Mouse (Mus musculus): ENCODE measurements around the gene 1700021F07Rik. TPM values are rescaled to one million over a fixed set of nuclear protein-coding genes. Genes with fewer than 3 reads are reported as not detected.
A peak's percentile ranks its signal among the peaks of the same experiment; 100 is the strongest.

1700021F07Rik gene
- total RNA-seq, 1 experiment: not detected

DNA sequence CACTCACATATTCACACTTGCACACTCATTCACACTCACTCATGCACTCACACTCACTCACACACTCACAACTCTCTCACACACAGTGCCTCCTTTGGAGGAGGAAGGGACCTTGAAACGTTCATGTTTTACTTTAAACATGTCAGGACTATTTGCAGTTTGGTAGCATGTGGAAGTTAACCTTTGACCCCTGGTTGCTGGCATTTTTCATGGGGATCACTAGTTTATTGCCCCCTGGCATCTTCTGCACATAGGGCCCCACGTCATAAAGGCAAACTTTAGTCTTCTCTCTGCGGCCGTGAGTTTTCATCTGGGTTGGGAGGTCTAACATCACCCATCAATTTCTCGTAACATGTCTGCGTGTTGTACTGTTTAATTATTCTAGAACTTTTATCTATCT, 8.4 kb upstream of the 1700021F07Rik start:
- no peak overlapping the region for H3K27ac ChIP-seq (ENCODE audit: insufficient read depth, low read depth, low read length, poor library complexity, severe bottlenecking)
- no peak overlapping the region for H3K9ac ChIP-seq (ENCODE audit: insufficient read depth, low read depth, low read length, poor library complexity, severe bottlenecking)
- in situ Hi-C loops (cut with MboI; ENCODE audit: low sequenced_read_pairs in 2 of 2, unreplicated experiment in 2 of 2): no loop called here
- H3K4me1 ChIP-seq (ENCODE audit: control insufficient read depth in 2 of 2, insufficient read depth in 2 of 2, low read length in 2 of 2, poor library complexity in 1 of 2): no peaks in the 10 kb centered on the region
- TF ChIP-seq HCFC1 (IDR thresholded peaks at IDR 0.05; ENCODE audit: borderline replicate concordance, insufficient read depth, low read length) (no peak), ZNF384 (IDR thresholded peaks at IDR 0.05; ENCODE audit: low read depth, low read length) (no peak), ZC3H11A (IDR thresholded peaks at IDR 0.05; ENCODE audit: borderline replicate concordance, low read depth, low read length) (no peak), MAFK (IDR thresholded peaks at IDR 0.05; ENCODE audit: insufficient read depth, low read depth, low read length) (no peak), CHD2 (IDR thresholded peaks at IDR 0.05; ENCODE audit: low read depth, low read length) (no peak)
- DNase-seq (ENCODE audit: low read depth, low spot score): no peak
- H3K9me3 ChIP-seq (ENCODE audit: control insufficient read depth, insufficient read depth, low read depth, low read length): no peaks in the 10 kb centered on the region
- no peak overlapping the region for H3K4me3 ChIP-seq (ENCODE audit: insufficient read depth in 1 of 2, low read depth in 1 of 2, low read length in 2 of 2, poor library complexity in 1 of 2, severe bottlenecking in 1 of 2)
- H3K36me3 ChIP-seq (ENCODE audit: control insufficient read depth, insufficient read depth, low read length, poor library complexity, severe bottlenecking): no peaks in the 10 kb centered on the region

DNA sequence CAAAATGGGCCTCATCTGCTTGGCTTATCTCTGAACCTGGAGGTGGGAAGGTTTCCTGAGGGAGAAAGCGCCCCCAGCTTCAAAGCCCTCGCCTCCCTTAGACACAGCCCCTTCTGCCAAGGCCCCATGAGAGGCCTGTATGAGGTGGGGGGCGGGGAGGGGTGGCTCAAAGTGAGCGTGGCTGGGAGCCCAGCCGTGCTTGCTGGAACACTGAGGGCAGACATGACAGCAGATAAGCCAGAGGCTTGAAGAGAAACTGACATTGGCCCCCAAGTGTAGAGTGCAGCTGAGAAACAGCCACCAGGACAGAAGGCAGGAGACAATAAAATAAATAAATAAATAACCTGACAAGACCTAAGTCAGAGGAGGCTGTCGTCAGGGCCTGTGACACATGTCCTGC, 7.2 kb upstream of the 1700021F07Rik start:
- in situ Hi-C loops (cut with MboI; ENCODE audit: low sequenced_read_pairs in 2 of 2, unreplicated experiment in 2 of 2): no loop called here
- no peak for DNase-seq (ENCODE audit: low read depth, low spot score)
- Histone ChIP-seq H3K27ac (ENCODE audit: insufficient read depth, low read depth, low read length, poor library complexity, severe bottlenecking) (no peak overlapping the region), H3K4me1 (ENCODE audit: control insufficient read depth in 2 of 2, insufficient read depth in 2 of 2, low read length in 2 of 2, poor library complexity in 1 of 2) (no peaks in the 10 kb centered on the region), H3K9me3 (ENCODE audit: control insufficient read depth, insufficient read depth, low read depth, low read length) (no peaks in the 10 kb centered on the region), H3K4me3 (ENCODE audit: insufficient read depth in 1 of 2, low read depth in 1 of 2, low read length in 2 of 2, poor library complexity in 1 of 2, severe bottlenecking in 1 of 2) (no peak overlapping the region), H3K36me3 (ENCODE audit: control insufficient read depth, insufficient read depth, low read length, poor library complexity, severe bottlenecking) (no peaks in the 10 kb centered on the region), H3K9ac (ENCODE audit: insufficient read depth, low read depth, low read length, poor library complexity, severe bottlenecking) (no peak overlapping the region)
- TF ChIP-seq CHD2 (IDR thresholded peaks at IDR 0.05; ENCODE audit: low read depth, low read length) (no peak), HCFC1 (IDR thresholded peaks at IDR 0.05; ENCODE audit: borderline replicate concordance, insufficient read depth, low read length) (no peak), ZNF384 (IDR thresholded peaks at IDR 0.05; ENCODE audit: low read depth, low read length) (no peak), ZC3H11A (IDR thresholded peaks at IDR 0.05; ENCODE audit: borderline replicate concordance, low read depth, low read length) (no peak), MAFK (IDR thresholded peaks at IDR 0.05; ENCODE audit: insufficient read depth, low read depth, low read length) (no peak)

DNA sequence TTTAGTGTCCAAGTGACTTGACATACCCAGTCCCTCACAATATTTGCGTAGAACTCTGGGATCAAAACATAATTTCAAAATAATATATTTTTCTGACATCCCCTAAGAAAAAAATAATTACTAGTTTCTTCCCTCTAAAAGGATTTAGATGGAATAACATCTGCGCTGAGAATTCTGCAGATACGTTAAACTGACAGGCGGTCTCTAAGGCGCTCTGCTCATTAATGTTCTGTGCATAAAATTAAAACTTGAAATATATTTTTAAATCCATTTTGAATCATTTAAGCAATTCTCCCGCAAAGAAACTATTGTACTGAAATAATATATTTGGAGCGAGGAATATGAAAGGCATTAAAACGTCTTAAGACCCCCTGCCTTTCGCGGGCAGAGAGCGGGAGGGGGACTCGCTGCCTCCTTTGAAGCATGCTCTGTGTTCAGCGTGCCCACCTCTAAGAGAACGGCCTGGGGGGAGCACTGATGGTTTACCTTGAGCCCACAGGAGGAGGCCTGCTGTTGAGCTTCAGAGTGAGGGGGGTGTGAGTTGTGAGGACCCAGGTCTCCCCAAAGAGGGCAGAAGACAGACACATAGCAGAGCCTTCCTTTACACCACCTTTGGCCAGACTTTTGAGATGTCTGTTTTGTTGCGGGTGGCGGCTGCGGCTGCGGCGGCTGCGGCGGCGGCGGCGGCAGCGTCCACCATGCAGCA, 6.1 kb upstream of the 1700021F07Rik start:
- no peak overlapping the region for H3K9ac ChIP-seq (ENCODE audit: insufficient read depth, low read depth, low read length, poor library complexity, severe bottlenecking)

DNA sequence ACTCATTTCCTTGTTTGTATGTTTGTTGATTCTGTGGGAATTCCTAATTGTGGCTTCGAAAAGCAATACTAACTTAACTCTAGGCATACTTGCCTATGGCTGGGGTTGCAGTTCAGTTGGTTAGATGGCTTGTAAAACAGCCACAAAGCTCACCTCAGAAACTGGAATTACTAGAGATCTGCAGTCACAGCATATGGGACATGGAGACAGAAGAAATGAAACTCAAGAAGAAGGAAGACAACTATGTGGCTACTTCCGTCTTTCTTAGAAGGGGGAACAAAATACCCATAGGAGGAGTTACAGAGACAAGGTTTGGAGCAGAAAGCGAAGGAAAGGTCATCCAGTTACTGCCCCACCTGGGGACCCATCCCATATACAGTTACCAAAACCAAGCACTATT, 6.1 kb downstream of the 1700021F07Rik start:
- no peak overlapping the region for H3K4me3 ChIP-seq (ENCODE audit: insufficient read depth in 1 of 2, low read depth in 1 of 2, low read length in 2 of 2, poor library complexity in 1 of 2, severe bottlenecking in 1 of 2)
- no peak for DNase-seq (ENCODE audit: low read depth, low spot score)
- H3K9ac ChIP-seq (ENCODE audit: insufficient read depth, low read depth, low read length, poor library complexity, severe bottlenecking): no peak overlapping the region
- H3K36me3 ChIP-seq (ENCODE audit: control insufficient read depth, insufficient read depth, low read length, poor library complexity, severe bottlenecking): no peaks in the 10 kb centered on the region
- TF ChIP-seq ZC3H11A (IDR thresholded peaks at IDR 0.05; ENCODE audit: borderline replicate concordance, low read depth, low read length) (no peak), HCFC1 (IDR thresholded peaks at IDR 0.05; ENCODE audit: borderline replicate concordance, insufficient read depth, low read length) (no peak), CHD2 (IDR thresholded peaks at IDR 0.05; ENCODE audit: low read depth, low read length) (no peak), ZNF384 (IDR thresholded peaks at IDR 0.05; ENCODE audit: low read depth, low read length) (no peak), MAFK (IDR thresholded peaks at IDR 0.05; ENCODE audit: insufficient read depth, low read depth, low read length) (no peak)
- in situ Hi-C loops (cut with MboI; ENCODE audit: low sequenced_read_pairs in 2 of 2, unreplicated experiment in 2 of 2): no loop called here
- 0 out of 4 replicates have a peak, but pooled peaks cover 0 to 2% of the 10 kb centered on the region in 2 experiments for H3K4me1 ChIP-seq (ENCODE audit: control insufficient read depth in 2 of 2, insufficient read depth in 2 of 2, low read length in 2 of 2, poor library complexity in 1 of 2)
- no peak overlapping the region for H3K27ac ChIP-seq (ENCODE audit: insufficient read depth, low read depth, low read length, poor library complexity, severe bottlenecking)
- H3K9me3 ChIP-seq (ENCODE audit: control insufficient read depth, insufficient read depth, low read depth, low read length): no peaks in the 10 kb centered on the region

More for the DNA sequence above, 6.1 kb upstream of the 1700021F07Rik start:
- Histone ChIP-seq H3K36me3 (ENCODE audit: control insufficient read depth, insufficient read depth, low read length, poor library complexity, severe bottlenecking) (no peaks in the 10 kb centered on the region), H3K27ac (ENCODE audit: insufficient read depth, low read depth, low read length, poor library complexity, severe bottlenecking) (no peak overlapping the region), H3K9me3 (ENCODE audit: control insufficient read depth, insufficient read depth, low read depth, low read length) (no peaks in the 10 kb centered on the region), H3K4me3 (ENCODE audit: insufficient read depth in 1 of 2, low read depth in 1 of 2, low read length in 2 of 2, poor library complexity in 1 of 2, severe bottlenecking in 1 of 2) (peak overlapping the region in 1 of 2 experiments; percentile 11; a peak in 1 of 4 replicates), H3K4me1 (ENCODE audit: control insufficient read depth in 2 of 2, insufficient read depth in 2 of 2, low read length in 2 of 2, poor library complexity in 1 of 2) (no peaks in the 10 kb centered on the region)
- no peak for TF ChIP-seq CHD2 (IDR thresholded peaks at IDR 0.05; ENCODE audit: low read depth, low read length)
- no peak for TF ChIP-seq HCFC1 (IDR thresholded peaks at IDR 0.05; ENCODE audit: borderline replicate concordance, insufficient read depth, low read length)
- no peak for TF ChIP-seq ZC3H11A (IDR thresholded peaks at IDR 0.05; ENCODE audit: borderline replicate concordance, low read depth, low read length)
- no peak for TF ChIP-seq ZNF384 (IDR thresholded peaks at IDR 0.05; ENCODE audit: low read depth, low read length)
- no peak for TF ChIP-seq MAFK (IDR thresholded peaks at IDR 0.05; ENCODE audit: insufficient read depth, low read depth, low read length)
- DNase-seq (ENCODE audit: low read depth, low spot score): no peak
- in situ Hi-C loops (cut with MboI; ENCODE audit: low sequenced_read_pairs in 2 of 2, unreplicated experiment in 2 of 2): no loop called here
